Mouse (Mus musculus) intestine, postnatal 0 days (tissue): ENCODE results near the gene Cpa4. TPM values are rescaled to one million over a fixed set of nuclear protein-coding genes. Genes with fewer than 3 reads are reported as not detected.

Experiments used
- ATAC-seq: fragments of 200-750 bp; cut with Nextera tagmentation; 2 replicates; pipeline ENCODE4 v1.8.0; 2017; ENCODE audit warnings: mild to moderate bottlenecking, moderate TSS enrichment, moderate library complexity
- H3K27ac ChIP-seq: fragments of 300-500 bp; sonication (generic); 2 replicates; pipeline ENCODE4 v1.5.1; 2014; ENCODE audit warnings: mild to moderate bottlenecking, low read depth, low read length, moderate library complexity
- H3K27me3 ChIP-seq: fragments of 300-500 bp; sonication (generic); replicated peaks from 2 replicates; pipeline ENCODE4 v1.6.1; 2014; ENCODE audit warnings: low read length, mixed read lengths; ENCODE audit not compliant: control insufficient read depth, insufficient read depth
- H3K36me3 ChIP-seq: fragments of 300-500 bp; sonication (generic); 2 replicates; pipeline ENCODE4 v1.6.1; 2014; ENCODE audit warnings: mild to moderate bottlenecking, moderate library complexity; ENCODE audit not compliant: control insufficient read depth, insufficient read depth
- H3K4me1 ChIP-seq: fragments of 300-500 bp; sonication (generic); replicated peaks from 2 replicates; pipeline ENCODE4 v1.6.1; 2014; ENCODE audit warnings: antibody characterized with exemption, low read length, mixed read lengths; ENCODE audit not compliant: control insufficient read depth, insufficient read depth
- H3K4me2 ChIP-seq: fragments of 300-500 bp; sonication (generic); replicated peaks from 2 replicates; pipeline ENCODE4 v1.6.1; 2014; ENCODE audit warnings: low read depth, mild to moderate bottlenecking, moderate library complexity
- H3K4me3 ChIP-seq: fragments of 300-500 bp; sonication (generic); 2 replicates; pipeline ENCODE4 v1.5.1; 2014; ENCODE audit warnings: low read depth, low read length
- H3K9ac ChIP-seq: fragments of 300-500 bp; sonication (generic); 2 replicates; pipeline ENCODE4 v1.6.1; 2014; ENCODE audit warnings: mild to moderate bottlenecking, low read depth, low read length
- H3K9me3 ChIP-seq: fragments of 300-500 bp; sonication (generic); 2 replicates; pipeline ENCODE4 v1.6.1; 2016; ENCODE audit warnings: mixed run types; ENCODE audit not compliant: control insufficient read depth
- CTCF ChIP-seq: sonication (generic); IDR thresholded peaks from 2 replicates; pipeline ENCODE4 v1.5.1; 2016; ENCODE audit warnings: low read depth, mild to moderate bottlenecking, control low read depth, antibody characterized with exemption, moderate library complexity
- WGBS: fragments of 180-500 bp; shearing (Covaris S2); extraction: QIAGEN DNeasy Blood & Tissue Kit; methylation state at CpG from one replicate; pipeline ENCODE4 v1.1.7; 2014; 5-methylcytosine and 5-hydroxymethylcytosine counted together
- polyA plus RNA-seq: library from polyadenylated mRNA; unstranded; fragments of >200 nt; fragmentation: Nextera tagmentation; extraction: Ambion mirVana; gene quantifications from 2 replicates; pipeline ENCODE4 v1.2.1, GENCODE M21; 2015

Gene Cpa4
- polyA plus RNA-seq, 1 experiment from 2014 or later, result 0.04 TPM

GRCm38 (mm10) chr6:30551193-30551515 is 17.0 kb upstream of the Cpa4 start:
- Histone ChIP-seq H3K9ac (no peak overlapping the region), H3K4me3 (no peak overlapping the region), H3K36me3 (no peaks in the 10 kb centered on the region), H3K27me3 (no peaks in the 10 kb centered on the region), H3K4me1 (0 out of 2 replicates have a peak, but pooled peaks cover 3% of the 10 kb centered on the region), H3K27ac (no peak overlapping the region), H3K4me2 (no peak overlapping the region), H3K9me3 (no peaks in the 10 kb centered on the region)
- TF ChIP-seq CTCF, result no peak
- ATAC-seq, result no peak

GRCm38 (mm10) chr6:30551644-30552580 is 16.3 kb upstream of the Cpa4 start:
- no peak for ATAC-seq
- no peaks in the 10 kb centered on the region for H3K9me3 ChIP-seq
- H3K36me3 ChIP-seq, result no peaks in the 10 kb centered on the region
- peak; percentile 46 for TF ChIP-seq CTCF
- H3K9ac ChIP-seq, result no peak overlapping the region
- H3K27me3 ChIP-seq, result no peaks in the 10 kb centered on the region
- 0 out of 2 replicates have a peak, but pooled peaks cover 3% of the 10 kb centered on the region for H3K4me1 ChIP-seq
- H3K4me3 ChIP-seq, result no peak overlapping the region
- H3K27ac ChIP-seq, result no peak overlapping the region
- 0 out of 2 replicates have a peak overlapping the region, but pooled peaks have one; percentile 9 for H3K4me2 ChIP-seq
- 38% methylated on average over 23 of the region's 23 CpGs for WGBS

DNA sequence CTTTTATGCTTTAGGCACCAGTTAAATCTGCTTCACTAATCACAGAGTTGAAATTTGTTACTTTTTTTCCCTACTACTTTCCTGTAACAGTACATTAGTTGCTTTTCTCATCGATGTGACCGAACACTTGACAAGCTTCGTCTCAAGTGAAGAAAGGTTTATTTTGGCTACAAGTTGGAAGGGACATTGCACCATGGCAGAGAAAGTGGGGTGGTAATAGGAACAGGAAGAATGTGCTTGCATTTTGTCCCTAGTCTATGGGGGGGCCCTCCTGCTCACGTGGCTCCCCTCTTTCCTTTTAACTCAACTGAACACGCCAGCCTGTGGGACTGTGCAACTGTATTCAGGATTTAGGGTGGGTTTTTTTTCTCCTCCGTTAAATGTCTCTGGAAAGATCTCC is 15.5 kb upstream of the Cpa4 start:
- H3K4me2 ChIP-seq, result no peak overlapping the region
- no peak overlapping the region for H3K9ac ChIP-seq
- H3K4me3 ChIP-seq, result no peak overlapping the region
- 0 out of 2 replicates have a peak, but pooled peaks cover 3% of the 10 kb centered on the region for H3K4me1 ChIP-seq
- ATAC-seq, result no peak
- no peak for TF ChIP-seq CTCF
- WGBS, result 64% methylated on average over 6 of the region's 6 CpGs
- H3K9me3 ChIP-seq, result no peaks in the 10 kb centered on the region
- no peaks in the 10 kb centered on the region for H3K36me3 ChIP-seq
- H3K27ac ChIP-seq, result no peak overlapping the region
- H3K27me3 ChIP-seq, result no peaks in the 10 kb centered on the region

- Histone ChIP-seq H3K9ac (no peak overlapping the region), H3K27me3 (no peaks in the 10 kb centered on the region), H3K9me3 (no peaks in the 10 kb centered on the region), H3K4me2 (no peak overlapping the region), H3K4me1 (no peaks in the 10 kb centered on the region), H3K4me3 (no peak overlapping the region), H3K27ac (no peak overlapping the region), H3K36me3 (no peaks in the 10 kb centered on the region)
- 77% methylated on average over 7 of the region's 7 CpGs for WGBS
- no peak for TF ChIP-seq CTCF
- ATAC-seq, result no peak
Observed at GRCm38 (mm10) chr6:30553381-30554010, 14.7 kb upstream of the Cpa4 start.

GRCm38 (mm10) chr6:30554092-30554491 is 14.1 kb upstream of the Cpa4 start:
- Histone ChIP-seq H3K9me3 (no peaks in the 10 kb centered on the region), H3K36me3 (no peaks in the 10 kb centered on the region), H3K27ac (no peak overlapping the region), H3K4me2 (no peak overlapping the region), H3K27me3 (no peaks in the 10 kb centered on the region), H3K4me3 (no peak overlapping the region), H3K9ac (no peak overlapping the region), H3K4me1 (no peaks in the 10 kb centered on the region)
- ATAC-seq, result no peak
- WGBS, result 90% methylated on average over 5 of the region's 5 CpGs
- no peak for TF ChIP-seq CTCF

GRCm38 (mm10) chr6:30554621-30555170 is 13.5 kb upstream of the Cpa4 start:
- Histone ChIP-seq H3K27me3 (no peaks in the 10 kb centered on the region), H3K36me3 (no peaks in the 10 kb centered on the region), H3K9me3 (no peaks in the 10 kb centered on the region), H3K4me2 (no peak overlapping the region), H3K4me3 (no peak overlapping the region), H3K4me1 (no peaks in the 10 kb centered on the region), H3K9ac (no peak overlapping the region), H3K27ac (no peak overlapping the region)
- TF ChIP-seq CTCF, result no peak
- WGBS, result 96% methylated on average over 5 of the region's 5 CpGs
- no peak for ATAC-seq
